Mouse (Mus musculus): ENCODE measurements around the gene Pla2g4a.

Pla2g4a gene

GRCm38 (mm10) chr1:149960734-149961424 is at the start of gene Pla2g4a:
Gene Pla2g4a, minus strand, starts transcription at chr1:149961290.
- no peak for DNase-seq (ENCODE audit: low read depth, low spot score)

- no peak for DNase-seq (ENCODE audit: low read depth, low spot score)
These were observed 49.5 kb upstream of the Pla2g4a start for GRCm38 (mm10) chr1:150010629-150010979.

DNA sequence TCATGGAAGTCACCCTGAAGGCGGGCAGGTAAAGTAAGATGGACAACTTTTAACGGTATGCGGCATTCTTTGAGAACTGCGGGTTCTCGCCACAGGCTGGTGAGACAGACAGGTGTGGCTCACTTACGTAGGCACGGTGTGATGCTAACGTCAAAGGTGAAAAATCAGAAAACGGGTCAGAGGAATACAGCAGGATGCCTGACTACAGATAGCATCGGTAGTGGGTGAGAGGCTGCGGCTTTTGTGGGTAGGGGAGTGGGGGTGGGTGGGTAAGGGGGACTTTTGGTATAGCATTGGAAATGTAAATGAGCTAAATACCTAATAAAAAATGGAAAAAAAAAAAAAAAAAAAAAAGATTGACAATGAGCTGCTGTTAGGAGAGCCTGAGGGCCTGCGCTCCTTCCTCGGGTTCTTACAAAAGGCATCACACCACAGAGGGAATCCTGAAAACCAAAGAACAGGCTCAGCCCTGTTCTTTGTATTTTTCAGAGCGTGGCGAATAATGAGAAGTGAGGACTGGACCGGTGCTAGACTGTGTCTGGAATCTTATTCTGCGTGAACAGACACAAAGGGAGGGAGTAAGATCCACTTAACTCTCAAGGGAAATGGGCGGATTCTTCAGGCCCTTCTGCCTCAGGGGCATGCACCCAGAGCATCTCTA is 49.0 kb upstream of the Pla2g4a start:
- no peak for DNase-seq (ENCODE audit: low read depth, low spot score)

GRCm38 (mm10) chr1:150009134-150009533 is 48.0 kb upstream of the Pla2g4a start:
- DNase-seq (ENCODE audit: low read depth, low spot score): no peak

DNA sequence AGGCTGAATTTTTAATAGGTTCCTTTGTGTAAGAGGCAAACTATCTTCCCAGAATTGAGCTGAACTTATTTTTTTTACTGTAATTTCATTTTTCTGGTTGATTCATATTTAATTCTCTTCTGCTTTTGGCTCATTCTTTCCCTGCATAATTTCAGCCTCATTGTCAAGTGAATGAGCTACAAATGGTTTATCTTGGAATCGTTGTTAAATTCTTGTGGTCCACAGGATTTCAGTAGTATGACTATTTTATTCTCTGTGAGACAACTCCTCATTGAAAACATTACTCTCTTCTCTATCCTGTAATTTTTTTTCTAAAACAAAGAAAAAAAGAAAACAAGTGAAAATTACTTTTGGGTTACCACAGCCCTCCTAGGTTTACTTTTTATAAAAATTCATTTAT is 14.5 kb upstream of the Pla2g4a start:
- no peak for DNase-seq (ENCODE audit: low read depth, low spot score)

DNA sequence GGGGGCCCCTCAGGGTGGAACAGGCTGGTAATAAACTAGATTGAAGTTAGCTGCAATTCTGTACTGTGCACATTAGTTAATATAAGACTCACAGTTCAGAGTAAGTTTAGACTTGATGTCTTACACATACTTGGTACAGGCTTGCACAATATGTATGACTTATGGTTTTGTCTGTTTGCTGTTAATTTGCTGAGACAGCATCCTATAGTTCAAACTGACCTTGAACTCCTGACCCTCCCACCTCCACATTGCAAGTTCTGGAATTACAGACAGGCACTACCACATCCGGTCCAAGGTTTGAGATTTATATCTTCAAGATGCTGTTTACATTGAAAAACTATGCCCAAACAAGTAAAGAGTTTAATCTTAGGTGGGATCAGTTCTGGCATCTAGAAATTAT is 4.7 kb upstream of the Pla2g4a start:
- no peak for DNase-seq (ENCODE audit: low read depth, low spot score)

DNA sequence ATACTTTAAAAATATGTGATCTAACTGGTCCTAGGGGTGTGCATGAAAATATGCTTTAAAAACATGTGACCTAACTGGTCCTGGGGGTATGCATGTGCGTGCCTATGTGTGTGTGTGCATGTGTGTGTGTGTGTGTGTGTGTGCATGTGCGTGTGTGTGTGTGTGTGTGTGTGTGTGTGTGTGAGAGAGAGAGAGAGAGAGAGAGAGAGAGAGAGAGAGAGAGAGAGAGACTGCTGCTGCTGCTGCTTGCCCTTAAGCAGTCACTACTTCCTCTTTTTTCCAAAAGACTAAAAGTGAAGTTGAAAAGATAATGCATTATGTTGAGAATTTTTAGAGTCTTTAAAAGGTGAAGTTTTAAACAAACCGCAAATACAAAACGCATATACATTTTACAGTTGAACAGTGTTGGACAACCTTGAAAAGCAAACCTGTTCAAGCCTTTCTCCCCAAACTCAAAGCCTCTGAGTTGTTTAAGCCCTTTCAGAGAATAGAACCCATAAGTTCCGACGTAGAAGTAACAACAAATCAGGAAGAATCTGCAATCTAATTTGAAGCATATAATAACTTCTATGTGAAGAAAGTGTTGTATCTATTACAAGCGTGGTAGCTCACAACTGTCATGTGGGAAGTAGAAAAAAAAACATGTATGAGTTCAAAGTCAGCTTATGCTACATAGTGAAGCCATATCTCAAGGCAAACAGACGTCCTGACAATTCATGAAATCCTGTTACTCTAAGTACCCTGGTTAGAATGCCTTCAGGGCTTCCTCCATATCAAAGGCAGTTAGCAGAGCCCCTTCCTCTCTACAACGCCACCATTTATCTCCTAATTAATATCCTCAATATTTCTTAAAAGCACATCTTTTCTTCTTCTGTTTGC is 574 bp upstream of the Pla2g4a start:
- DNase-seq (ENCODE audit: low read depth, low spot score): no peak

DNA sequence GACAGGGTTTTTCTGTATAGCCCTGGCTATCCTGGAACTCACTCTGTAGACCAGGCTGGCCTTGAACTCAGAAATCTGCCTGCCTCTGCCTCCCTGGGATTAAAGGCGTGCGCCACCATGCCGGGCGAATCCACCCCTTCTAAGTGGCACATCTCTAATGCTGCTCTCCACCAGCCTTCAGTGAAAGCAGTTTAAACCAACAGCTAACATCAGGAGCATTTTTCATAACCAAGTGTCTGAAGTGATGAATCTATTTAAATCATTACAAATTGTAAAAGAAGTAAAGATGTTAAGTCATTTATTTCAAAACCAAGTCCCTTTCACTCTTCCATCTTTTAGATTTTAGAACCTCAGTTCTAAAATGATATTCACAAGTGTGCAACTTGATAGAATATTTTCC is 839 bp downstream of the Pla2g4a start:
- DNase-seq (ENCODE audit: low read depth, low spot score): no peak

DNA sequence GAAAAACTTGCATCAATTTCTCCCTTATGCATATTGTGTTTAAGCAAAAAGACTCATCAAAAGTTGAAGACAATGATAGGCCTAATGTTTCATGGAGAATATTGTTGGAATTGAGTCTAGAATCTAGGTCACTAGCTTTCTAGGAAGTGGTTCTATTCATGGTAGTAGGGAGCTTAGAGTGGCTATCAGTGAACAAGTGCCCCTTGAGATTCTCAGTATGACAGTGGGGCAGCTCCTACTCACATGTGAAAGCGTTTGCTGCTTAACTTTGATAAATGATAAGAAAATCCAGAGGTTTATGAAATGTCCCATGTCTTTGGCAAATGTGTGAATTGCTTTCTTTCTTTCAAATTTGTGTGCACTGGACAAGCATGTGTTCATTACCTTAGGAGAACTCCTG is 2.0 kb downstream of the Pla2g4a start:
- no peak for DNase-seq (ENCODE audit: low read depth, low spot score)

DNA sequence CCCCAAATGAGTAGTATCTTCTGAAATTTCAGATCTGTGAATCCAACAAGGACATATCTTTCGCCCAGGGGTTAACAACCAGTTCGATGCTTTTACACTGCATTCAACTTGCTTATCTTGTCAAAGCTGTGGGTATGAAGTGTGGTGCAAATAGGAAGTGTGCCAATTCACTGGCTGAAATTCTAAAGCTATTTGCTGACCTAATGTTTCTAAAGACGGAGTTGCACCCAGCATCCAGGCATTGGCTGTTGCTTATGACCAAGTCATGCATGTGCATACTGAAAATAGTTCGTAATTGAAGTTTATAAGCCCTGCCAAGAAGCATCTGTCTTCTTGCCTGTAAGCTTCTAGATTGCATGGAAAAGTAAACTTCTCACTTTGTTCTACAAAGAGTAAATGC is 5.6 kb downstream of the Pla2g4a start:
- DNase-seq (ENCODE audit: low read depth, low spot score): no peak

- DNase-seq (ENCODE audit: low read depth, low spot score): no peak
These were observed 7.1 kb downstream of the Pla2g4a start for GRCm38 (mm10) chr1:149954026-149954425.

GRCm38 (mm10) chr1:149952050-149952449 is 9.0 kb downstream of the Pla2g4a start:
- DNase-seq (ENCODE audit: low read depth, low spot score): no peak

DNA sequence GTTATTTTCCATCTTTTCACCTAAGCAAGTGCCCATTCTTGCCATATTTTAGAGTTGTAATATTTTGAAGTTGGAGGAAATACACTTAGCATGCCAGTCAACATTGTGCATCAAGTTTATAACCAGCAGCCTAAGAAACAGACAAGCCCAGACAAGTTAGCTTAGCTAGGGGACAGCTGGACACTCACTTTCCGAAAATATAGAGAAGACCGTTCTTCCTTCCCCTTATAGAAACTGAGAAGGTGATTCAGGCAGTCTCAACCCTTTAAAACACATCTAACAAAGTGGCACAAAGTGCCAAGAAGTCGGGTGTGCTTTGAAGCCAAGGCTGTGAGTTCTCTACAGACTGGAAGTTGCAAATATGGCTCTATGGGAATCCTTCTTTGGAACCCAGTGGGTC is 10.4 kb downstream of the Pla2g4a start:
- no peak for DNase-seq (ENCODE audit: low read depth, low spot score)

- no peak for DNase-seq (ENCODE audit: low read depth, low spot score)
These were observed 10.8 kb downstream of the Pla2g4a start for GRCm38 (mm10) chr1:149950254-149950653.

GRCm38 (mm10) chr1:149949334-149949733 is 11.8 kb downstream of the Pla2g4a start:
- DNase-seq (ENCODE audit: low read depth, low spot score): no peak

DNA sequence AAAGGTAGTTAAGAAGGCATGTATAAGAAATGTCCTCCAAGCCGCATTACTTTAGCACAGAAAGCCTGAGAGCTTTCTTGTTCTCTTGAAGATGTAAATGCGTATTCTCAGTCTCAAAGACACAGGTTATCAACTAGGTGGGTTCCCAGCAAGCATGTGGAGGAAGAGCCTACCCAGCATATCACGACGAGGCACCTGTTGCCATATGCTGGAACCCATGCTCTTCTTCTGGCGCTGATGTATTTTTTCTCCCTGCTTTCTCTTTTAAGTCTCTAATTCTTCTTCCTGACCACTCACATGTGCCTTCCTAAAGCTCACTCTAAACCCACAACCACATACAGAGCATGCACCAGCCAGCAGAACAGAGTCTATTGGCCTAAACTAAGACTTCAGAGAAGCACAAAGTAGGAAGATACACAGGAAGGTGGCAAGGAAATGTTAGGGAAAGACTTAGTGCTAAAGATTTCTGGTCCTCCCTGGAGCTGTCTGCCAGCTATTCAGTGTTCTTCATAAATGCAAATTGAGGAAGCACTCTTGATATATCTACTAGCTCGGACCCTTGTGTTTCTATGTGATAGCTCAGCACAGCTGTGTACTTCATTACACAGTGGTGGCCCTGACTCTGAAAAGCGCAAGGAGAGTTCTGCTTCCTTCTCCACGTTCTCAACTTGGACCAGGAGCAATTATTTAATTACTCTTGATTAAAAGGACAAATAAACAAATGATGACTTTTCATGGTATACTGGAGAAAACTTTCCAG is 12.8 kb downstream of the Pla2g4a start:
- DNase-seq (ENCODE audit: low read depth, low spot score): no peak

DNA sequence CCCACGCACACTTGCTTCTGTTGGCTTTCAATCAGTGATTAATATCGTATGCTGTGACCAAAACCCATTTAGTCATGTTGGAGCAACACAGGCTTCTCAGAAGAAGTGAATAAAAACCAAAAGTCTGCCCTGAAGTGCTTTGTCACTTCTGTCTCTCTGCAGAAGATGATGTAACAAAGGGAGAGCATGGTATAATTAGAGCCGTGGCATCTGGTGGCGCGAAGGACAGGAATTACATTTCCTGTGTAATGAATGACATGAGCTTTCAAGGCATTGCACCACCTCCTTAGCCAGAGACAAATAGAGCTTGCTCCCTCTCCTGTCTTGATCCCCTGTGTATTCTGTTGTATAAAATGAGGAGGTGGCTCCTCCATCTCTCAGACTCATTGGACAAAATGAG is 14.1 kb downstream of the Pla2g4a start:
- DNase-seq (ENCODE audit: low read depth, low spot score): no peak

DNA sequence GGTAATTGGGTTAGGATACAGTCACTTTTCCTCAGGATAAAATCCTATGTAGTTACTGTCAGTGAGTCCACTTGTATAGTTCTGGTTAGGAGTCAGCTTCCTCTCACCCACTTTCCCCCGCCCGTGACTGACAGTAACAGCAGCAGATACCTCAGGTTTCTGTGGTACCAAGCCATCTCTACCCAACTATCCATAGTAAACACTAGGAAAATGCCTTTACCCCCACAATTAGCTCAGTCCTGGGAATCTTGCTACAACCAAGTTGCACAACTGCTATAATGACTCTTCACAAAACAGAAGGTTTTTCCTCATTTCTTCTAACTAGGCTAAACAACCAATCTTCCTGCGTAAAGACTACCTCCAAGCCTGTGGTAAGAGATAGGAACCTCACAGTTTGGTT is 14.7 kb downstream of the Pla2g4a start:
- no peak for DNase-seq (ENCODE audit: low read depth, low spot score)

DNA sequence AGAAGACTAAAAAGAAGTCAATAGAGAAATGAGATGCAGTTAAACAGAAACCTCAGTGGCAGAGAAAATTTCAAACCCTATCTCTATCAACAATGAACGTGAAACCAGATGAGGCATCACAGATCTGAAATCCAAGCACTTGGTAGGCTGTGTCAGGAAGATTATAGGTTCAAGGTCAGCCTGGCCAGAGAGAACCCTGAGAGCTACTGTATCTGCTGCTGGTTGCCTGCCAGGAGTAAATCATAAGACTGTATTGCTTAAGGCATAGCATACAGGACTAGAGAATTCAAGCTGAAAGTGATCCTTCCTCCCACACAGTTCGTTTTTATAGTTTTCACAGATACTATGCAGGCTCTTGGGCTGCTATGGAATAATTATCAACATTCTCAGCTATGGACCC is 17.5 kb downstream of the Pla2g4a start:
- DNase-seq (ENCODE audit: low read depth, low spot score): no peak

DNA sequence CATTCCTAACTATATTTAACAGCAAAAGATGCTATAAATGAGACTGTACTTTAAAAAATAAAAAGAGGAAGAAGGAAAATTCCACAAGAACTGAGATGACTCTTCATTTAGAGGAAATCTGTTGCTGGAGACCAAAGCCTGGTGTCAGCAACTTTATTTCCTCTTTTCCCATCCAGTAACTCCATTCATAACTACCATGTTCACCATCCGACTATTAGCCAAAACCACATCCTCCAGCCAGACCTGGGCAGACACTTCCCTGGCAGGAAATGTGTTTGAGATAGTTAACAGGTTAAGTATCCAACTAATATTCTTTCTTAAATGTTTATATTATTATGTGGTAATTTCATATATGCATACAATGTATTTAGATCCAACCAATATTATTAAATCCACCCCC is 20.8 kb downstream of the Pla2g4a start:
- DNase-seq (ENCODE audit: low read depth, low spot score): no peak

- DNase-seq (ENCODE audit: low read depth, low spot score): no peak
These were observed 21.6 kb downstream of the Pla2g4a start for GRCm38 (mm10) chr1:149939261-149940032.
